Mouse (Mus musculus) granulocyte monocyte progenitor cell, adult 5-6 weeks (primary cell): ENCODE measurements around the gene Casp14. TPM values are rescaled to one million over a fixed set of nuclear protein-coding genes. Genes with fewer than 3 reads are reported as not detected.
A peak's percentile ranks its signal among the peaks of the same experiment; 100 is the strongest.

Experiments
- ATAC-seq: replicated peaks from 2 replicates; pipeline ENCODE4 v1.8.0; 2016; ENCODE audit warnings: mild to moderate bottlenecking, moderate TSS enrichment, inconsistent platforms; ENCODE audit not compliant: poor library complexity, severe bottlenecking
- total RNA-seq, 2 experiments: library from RNA; stranded (forward) in 1 of 2; stranded (reverse) in 1 of 2; fragments of 200-712, 200-1000 nt in 1 of 2; fragments of >200 nt in 1 of 2; fragmentation: Nextera tagmentation in 1 of 2; gene quantifications; 2 replicates each; pipeline ENCODE4 v1.2.3; 2014 to 2017

Gene Casp14
- not detected in 2 replicates for total RNA-seq (2014; fragmentation: Nextera tagmentation)
- not detected in 2 replicates for total RNA-seq (2017)

- ATAC-seq: no peak
Observed at GRCm38 (mm10) chr10:78718056-78718455, at the start of gene Casp14. Gene Casp14 (minus strand): TSS chr10:78718294.

GRCm38 (mm10) chr10:78765570-78765969 lies 47.5 kb upstream of the Casp14 start:
- no peak for ATAC-seq

- ATAC-seq: peak; percentile 61
Observed at GRCm38 (mm10) chr10:78756021-78756420, 37.9 kb upstream of the Casp14 start.

GRCm38 (mm10) chr10:78752452-78753191 lies 34.5 kb upstream of the Casp14 start, which contains the start of gene Ccdc105:
Gene Ccdc105 (minus strand): TSS chr10:78753065.
- peak; percentile 60 for ATAC-seq

GRCm38 (mm10) chr10:78748946-78749345 lies 30.9 kb upstream of the Casp14 start:
- no peak for ATAC-seq

GRCm38 (mm10) chr10:78748161-78748560 lies 30.1 kb upstream of the Casp14 start:
- ATAC-seq: no peak

GRCm38 (mm10) chr10:78747035-78747721 lies 29.1 kb upstream of the Casp14 start:
- peak; percentile 42; the same call in 1 of the 2 replicates for ATAC-seq

GRCm38 (mm10) chr10:78745453-78746232 lies 27.5 kb upstream of the Casp14 start:
- ATAC-seq: no peak

- no peak for ATAC-seq
Observed at GRCm38 (mm10) chr10:78743721-78744120, 25.6 kb upstream of the Casp14 start.

GRCm38 (mm10) chr10:78739821-78740220 lies 21.7 kb upstream of the Casp14 start:
- no peak for ATAC-seq

- no peak for ATAC-seq
Observed at GRCm38 (mm10) chr10:78727876-78728275, 9.8 kb upstream of the Casp14 start.

GRCm38 (mm10) chr10:78727035-78727434 lies 8.9 kb upstream of the Casp14 start:
- ATAC-seq: no peak

GRCm38 (mm10) chr10:78723416-78723815 lies 5.3 kb upstream of the Casp14 start:
- no peak for ATAC-seq

GRCm38 (mm10) chr10:78722654-78723053 lies 4.6 kb upstream of the Casp14 start:
- ATAC-seq: no peak

- ATAC-seq: no peak
Observed at GRCm38 (mm10) chr10:78722036-78722435, 3.9 kb upstream of the Casp14 start.

- no peak for ATAC-seq
Observed at GRCm38 (mm10) chr10:78716231-78716630, 1.9 kb downstream of the Casp14 start.

- ATAC-seq: no peak
Observed at GRCm38 (mm10) chr10:78715156-78715555, 2.9 kb downstream of the Casp14 start.

- peak; percentile 78 for ATAC-seq
Observed at GRCm38 (mm10) chr10:78714129-78714528, 4.0 kb downstream of the Casp14 start.

GRCm38 (mm10) chr10:78710706-78711105 lies 7.4 kb downstream of the Casp14 start:
- no peak for ATAC-seq

GRCm38 (mm10) chr10:78700881-78701280 lies 17.2 kb downstream of the Casp14 start:
- ATAC-seq: no peak

GRCm38 (mm10) chr10:78689973-78690372 lies 28.1 kb downstream of the Casp14 start:
- ATAC-seq: no peak
